Mouse (Mus musculus) MEL (cell line): ENCODE measurements around the gene Mobp. TPM values are rescaled to one million over a fixed set of nuclear protein-coding genes. Genes with fewer than 3 reads are reported as not detected.

Experiments used
- DNase-seq: peaks from one replicate; pipeline ENCODE4 v3.0.0; 2011; ENCODE audit warnings: low read depth, low spot score
- H3K27ac ChIP-seq: 2 replicates; pipeline ENCODE4 v1.5.1; 2012; ENCODE audit warnings: low read depth, mild to moderate bottlenecking, control low read depth, low read length, moderate library complexity; ENCODE audit not compliant: control insufficient read depth
- H3K27me3 ChIP-seq, 2 experiments: fragments of 150-350 bp in 1 of 2; sonication (generic) in 1 of 2; 2 replicates each; pipeline ENCODE4 v1.6.1; 2012; ENCODE audit warnings: low read length in 2 of 2, mild to moderate bottlenecking in 2 of 2, improper control_type of control experiment in 1 of 2, moderate library complexity in 1 of 2; ENCODE audit not compliant: insufficient read depth in 2 of 2, control insufficient read depth in 1 of 2
- H3K36me3 ChIP-seq, 2 experiments: 2 replicates each; pipeline ENCODE4 v1.6.1; 2012 to 2014; ENCODE audit warnings: low read length in 2 of 2, improper control_type of control experiment in 1 of 2, inconsistent platforms in 1 of 2, mild to moderate bottlenecking in 1 of 2; ENCODE audit not compliant: insufficient read depth in 2 of 2, control insufficient read depth in 1 of 2
- H3K4me1 ChIP-seq, 2 experiments: fragments of 150-350 bp in 1 of 2; sonication (generic) in 1 of 2; 2 replicates each; pipeline ENCODE4 v1.6.1; 2012; ENCODE audit warnings: low read length in 2 of 2, improper control_type of control experiment in 1 of 2, mild to moderate bottlenecking in 1 of 2; ENCODE audit not compliant: insufficient read depth in 2 of 2, control insufficient read depth in 1 of 2
- H3K4me3 ChIP-seq, 2 experiments: fragments of 150-350 bp in 1 of 2; sonication (generic) in 1 of 2; 2 replicates each; pipeline ENCODE4 v1.5.1; 2012; ENCODE audit warnings: low read depth in 2 of 2, low read length in 2 of 2, mild to moderate bottlenecking in 2 of 2, moderate library complexity in 2 of 2, control low read depth in 1 of 2, improper control_type of control experiment in 1 of 2; ENCODE audit not compliant: control insufficient read depth in 1 of 2, insufficient read depth in 1 of 2
- H3K79me2 ChIP-seq: 2 replicates; pipeline ENCODE4 v1.6.1; 2012; ENCODE audit warnings: mild to moderate bottlenecking, low read length, moderate library complexity; ENCODE audit not compliant: control insufficient read depth, poor library complexity, insufficient read depth
- H3K9ac ChIP-seq: 2 replicates; pipeline ENCODE4 v1.6.1; 2012; ENCODE audit warnings: low read depth, mild to moderate bottlenecking, control low read depth, low read length, moderate library complexity; ENCODE audit not compliant: control insufficient read depth, poor library complexity, severe bottlenecking
- H3K9me3 ChIP-seq: fragments of 150-350 bp; sonication (generic); replicated peaks from 2 replicates; pipeline ENCODE4 v1.6.1; 2012; ENCODE audit warnings: mild to moderate bottlenecking, low read length, improper control_type of control experiment, moderate library complexity; ENCODE audit not compliant: insufficient read depth
- BHLHE40 ChIP-seq: IDR thresholded peaks from 2 replicates; pipeline ENCODE4 v1.6.1; 2012; ENCODE audit warnings: low read depth, mild to moderate bottlenecking, inconsistent platforms, low read length, improper control_type of control experiment, borderline replicate concordance
- CHD2 ChIP-seq: IDR thresholded peaks from 2 replicates; pipeline ENCODE4 v1.6.1; 2011; ENCODE audit warnings: low read length, improper control_type of control experiment
- CTCF ChIP-seq, 3 experiments: IDR thresholded peaks in 2 of 3; conservative IDR thresholded peaks in 1 of 3; 2 replicates each; pipeline ENCODE4 v1.5.1; 2011 to 2012; ENCODE audit warnings: low read length in 3 of 3, low read depth in 2 of 3, mild to moderate bottlenecking in 2 of 3, improper control_type of control experiment in 1 of 3, inconsistent platforms in 1 of 3, mixed read lengths in 1 of 3, moderate library complexity in 1 of 3; ENCODE audit not compliant: control insufficient read depth in 1 of 3, insufficient read depth in 1 of 3, poor library complexity in 1 of 3, severe bottlenecking in 1 of 3
- E2F4 ChIP-seq: IDR thresholded peaks from 2 replicates; pipeline ENCODE4 v1.6.1; 2011; ENCODE audit warnings: low read depth, low read length, improper control_type of control experiment, borderline replicate concordance
- ELF1 ChIP-seq: IDR thresholded peaks from 2 replicates; pipeline ENCODE4 v1.6.1; 2014; ENCODE audit warnings: low read depth, mild to moderate bottlenecking, inconsistent platforms, low read length, improper control_type of control experiment, moderate library complexity
- EP300 ChIP-seq, 2 experiments: IDR thresholded peaks; 2 replicates each; pipeline ENCODE4 v1.6.1; 2011; ENCODE audit warnings: improper control_type of control experiment in 2 of 2, low read length in 2 of 2, low read depth in 1 of 2, mild to moderate bottlenecking in 1 of 2
- ETS1 ChIP-seq: IDR thresholded peaks from 2 replicates; pipeline ENCODE4 v1.6.1; 2012; ENCODE audit warnings: low read depth, mild to moderate bottlenecking, inconsistent platforms, low read length, improper control_type of control experiment, moderate library complexity
- GABPA ChIP-seq: IDR thresholded peaks from 2 replicates; pipeline ENCODE4 v1.6.1; 2012; ENCODE audit warnings: low read depth, mild to moderate bottlenecking, inconsistent platforms, low read length, improper control_type of control experiment, moderate library complexity
- MAFK ChIP-seq: IDR thresholded peaks from 2 replicates; pipeline ENCODE4 v1.6.1; 2011; ENCODE audit warnings: low read depth, mild to moderate bottlenecking, low read length, improper control_type of control experiment, borderline replicate concordance
- MAX ChIP-seq: IDR thresholded peaks from 2 replicates; pipeline ENCODE4 v1.6.1; 2011; ENCODE audit warnings: low read length, improper control_type of control experiment
- NRF1 ChIP-seq: IDR thresholded peaks from 2 replicates; pipeline ENCODE4 v1.6.1; 2014; ENCODE audit warnings: low read depth, mild to moderate bottlenecking, inconsistent platforms, low read length, improper control_type of control experiment, moderate library complexity; ENCODE audit not compliant: poor library complexity, insufficient read depth, severe bottlenecking
- SIN3A ChIP-seq: IDR thresholded peaks from 2 replicates; pipeline ENCODE4 v1.6.1; 2012; ENCODE audit warnings: low read length, improper control_type of control experiment, inconsistent platforms
- SMC3 ChIP-seq: IDR thresholded peaks from 2 replicates; pipeline ENCODE4 v1.6.1; 2011; ENCODE audit warnings: low read depth, low read length, improper control_type of control experiment
- USF1 ChIP-seq: IDR thresholded peaks from 2 replicates; pipeline ENCODE4 v1.6.1; 2014; ENCODE audit warnings: low read depth, mild to moderate bottlenecking, inconsistent platforms, low read length, improper control_type of control experiment, moderate library complexity
- ZKSCAN1 ChIP-seq: IDR thresholded peaks from 2 replicates; pipeline ENCODE4 v1.6.1; 2012; ENCODE audit warnings: low read depth, mild to moderate bottlenecking, inconsistent platforms, low read length, improper control_type of control experiment, moderate library complexity
- ZMIZ1 ChIP-seq: IDR thresholded peaks from 2 replicates; pipeline ENCODE4 v1.6.1; 2012; ENCODE audit warnings: low read depth, mild to moderate bottlenecking, inconsistent platforms, low read length, improper control_type of control experiment, moderate library complexity
- ZNF384 ChIP-seq: IDR thresholded peaks from 2 replicates; pipeline ENCODE4 v1.6.1; 2012; ENCODE audit warnings: low read depth, mild to moderate bottlenecking, inconsistent platforms, low read length, improper control_type of control experiment
- polyA plus RNA-seq, 2 experiments: library from polyadenylated mRNA; stranded (reverse) in 1 of 2; unstranded in 1 of 2; fragments of >175 nt in 1 of 2; fragments of >200 nt in 1 of 2; gene quantifications; 2 replicates each; pipeline versions ENCODE4 v1.2.1 to v1.2.4; 2012; ENCODE audit warnings: low replicate concordance in 2 of 2, low read depth in 1 of 2; ENCODE audit not compliant: insufficient read length in 2 of 2, insufficient read depth in 1 of 2, missing spikeins in 1 of 2
- total RNA-seq: library from RNA; depleted of rRNA; stranded (reverse); fragments of 300-350 nt; gene quantifications from 2 replicates; pipeline ENCODE4 v1.2.3, GENCODE M21; 2012

Gene Mobp
- total and polyA plus RNA-seq, 3 experiments: not detected

GRCm38 (mm10) chr9:120210865-120211264 is 61.4 kb downstream of the Mobp start:
- H3K4me1 ChIP-seq: no peaks in the 10 kb centered on the region
- no peaks in the 10 kb centered on the region for H3K27me3 ChIP-seq
- H3K27ac ChIP-seq: no peak overlapping the region
- no peak for TF ChIP-seq MAFK
- TF ChIP-seq EP300 (IDR thresholded peaks at IDR 0.05; ENCODE audit: low read depth in 1 of 2, low read length in 2 of 2): no peak
- TF ChIP-seq MAX: no peak
- TF ChIP-seq ELF1: no peak
- no peak for TF ChIP-seq CTCF (IDR thresholded peaks at IDR 0.05 in 2 of 3, conservative IDR thresholded peaks at IDR 0.05 in 1 of 3; ENCODE audit: control insufficient read depth in 1 of 3, insufficient read depth in 1 of 3, low read depth in 2 of 3, low read length in 3 of 3, poor library complexity in 1 of 3, severe bottlenecking in 1 of 3)
- no peak for TF ChIP-seq CHD2
- TF ChIP-seq BHLHE40: no peak
- no peak for TF ChIP-seq SMC3
- TF ChIP-seq E2F4: no peak
- H3K9ac ChIP-seq: no peak overlapping the region
- DNase-seq: no peak
- H3K9me3 ChIP-seq: no peaks in the 10 kb centered on the region
- H3K79me2 ChIP-seq: no peaks in the 10 kb centered on the region
- H3K36me3 ChIP-seq: no peaks in the 10 kb centered on the region
- no peak overlapping the region for H3K4me3 ChIP-seq

DNA sequence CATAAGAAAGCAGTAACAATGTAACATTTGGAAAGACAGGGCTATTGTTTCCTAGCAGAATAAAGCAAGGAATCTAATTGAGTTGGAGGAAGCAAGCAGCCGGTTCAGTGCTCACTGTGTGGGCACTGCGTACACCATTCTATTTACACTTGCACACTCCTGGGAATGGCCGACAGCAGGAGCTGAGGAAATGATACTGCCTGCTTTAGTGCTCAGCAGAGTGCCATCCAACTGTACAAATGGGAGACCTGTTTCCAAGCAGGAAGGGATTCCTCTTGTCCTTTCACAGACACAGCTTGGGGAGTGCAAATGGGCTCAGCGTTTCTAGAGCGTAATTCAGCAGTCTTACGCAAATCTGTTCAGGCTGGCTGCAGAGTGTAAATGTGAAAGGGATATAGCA is 63.4 kb downstream of the Mobp start:
- no peak for TF ChIP-seq ZMIZ1
- TF ChIP-seq ZNF384: no peak
- no peak for TF ChIP-seq ETS1
- TF ChIP-seq USF1: no peak
- TF ChIP-seq NRF1: no peak
- TF ChIP-seq MAX: no peak
- TF ChIP-seq SIN3A: no peak
- no peak for TF ChIP-seq ZKSCAN1
- no peak for TF ChIP-seq GABPA
- Histone ChIP-seq H3K4me1 (no peaks in the 10 kb centered on the region), H3K79me2 (no peaks in the 10 kb centered on the region), H3K27ac (no peak overlapping the region), H3K4me3 (no peak overlapping the region), H3K36me3 (no peaks in the 10 kb centered on the region), H3K9me3 (no peaks in the 10 kb centered on the region), H3K9ac (no peak overlapping the region), H3K27me3 (no peaks in the 10 kb centered on the region)
- DNase-seq: no peak
